Mouse (Mus musculus): ENCODE measurements around the gene Bcl2l14. TPM values are rescaled to one million over a fixed set of nuclear protein-coding genes. Genes with fewer than 3 reads are reported as not detected.

Gene Bcl2l14
- polyA plus RNA-seq, 1 experiment from 2014 or later: 0.24 TPM

- ATAC-seq (replicated peaks; ENCODE audit: low FRiP score): no peak
- 94% methylated on average over 6 of the region's 6 CpGs for WGBS
Measured at GRCm38 (mm10) chr6:134461175-134461574, 65.1 kb downstream of the Bcl2l14 start.

GRCm38 (mm10) chr6:134466671-134467229 lies 70.6 kb downstream of the Bcl2l14 start:
- Histone ChIP-seq H3K9me3 (ENCODE audit: control insufficient read depth, low read length) (no peaks in the 10 kb centered on the region), H3K4me3 (ENCODE audit: low read depth, low read length) (no peak overlapping the region), H3K4me1 (replicated peaks; ENCODE audit: control insufficient read depth, insufficient read depth, low read length) (no peaks in the 10 kb centered on the region), H3K4me2 (ENCODE audit: low read depth, low read length, severe bottlenecking) (no peak overlapping the region), H3K27me3 (ENCODE audit: control insufficient read depth, insufficient read depth, low read length) (no peaks in the 10 kb centered on the region), H3K9ac (ENCODE audit: low read length) (no peak overlapping the region), H3K27ac (ENCODE audit: low read depth, low read length) (no peak overlapping the region), H3K36me3 (ENCODE audit: control insufficient read depth, insufficient read depth, low read length) (peaks cover 3% of the 10 kb centered on the region; the same call in 1 of the 2 replicates)
- no peak for DNase-seq (ENCODE audit: low spot score)
- WGBS: 95% methylated on average over 10 of the region's 10 CpGs
- ATAC-seq (replicated peaks; ENCODE audit: low FRiP score): no peak

More at GRCm38 (mm10) chr6:134461175-134461574, 65.1 kb downstream of the Bcl2l14 start:
- Histone ChIP-seq H3K4me3 (ENCODE audit: low read depth, low read length) (no peak overlapping the region), H3K9ac (ENCODE audit: low read length) (no peak overlapping the region), H3K36me3 (ENCODE audit: control insufficient read depth, insufficient read depth, low read length) (peaks cover 7% of the 10 kb centered on the region; the same call in 1 of the 2 replicates), H3K4me2 (ENCODE audit: low read depth, low read length, severe bottlenecking) (no peak overlapping the region), H3K27ac (ENCODE audit: low read depth, low read length) (no peak overlapping the region), H3K27me3 (ENCODE audit: control insufficient read depth, insufficient read depth, low read length) (no peaks in the 10 kb centered on the region), H3K9me3 (ENCODE audit: control insufficient read depth, low read length) (no peaks in the 10 kb centered on the region), H3K4me1 (replicated peaks; ENCODE audit: control insufficient read depth, insufficient read depth, low read length) (no peaks in the 10 kb centered on the region)
- DNase-seq (ENCODE audit: low spot score): no peak

- 92% methylated on average over 2 of the region's 2 CpGs for WGBS
- Histone ChIP-seq H3K27me3 (ENCODE audit: control insufficient read depth, insufficient read depth, low read length) (no peaks in the 10 kb centered on the region), H3K27ac (ENCODE audit: low read depth, low read length) (no peak overlapping the region), H3K36me3 (ENCODE audit: control insufficient read depth, insufficient read depth, low read length) (peaks cover 3% of the 10 kb centered on the region; the same call in 1 of the 2 replicates), H3K4me3 (ENCODE audit: low read depth, low read length) (no peak overlapping the region), H3K4me2 (ENCODE audit: low read depth, low read length, severe bottlenecking) (no peak overlapping the region), H3K9ac (ENCODE audit: low read length) (no peak overlapping the region), H3K4me1 (replicated peaks; ENCODE audit: control insufficient read depth, insufficient read depth, low read length) (no peaks in the 10 kb centered on the region), H3K9me3 (ENCODE audit: control insufficient read depth, low read length) (no peaks in the 10 kb centered on the region)
- DNase-seq (ENCODE audit: low spot score) (no peak), ATAC-seq (replicated peaks; ENCODE audit: low FRiP score) (no peak)
Measured at GRCm38 (mm10) chr6:134469297-134469696, 73.2 kb downstream of the Bcl2l14 start.

DNA sequence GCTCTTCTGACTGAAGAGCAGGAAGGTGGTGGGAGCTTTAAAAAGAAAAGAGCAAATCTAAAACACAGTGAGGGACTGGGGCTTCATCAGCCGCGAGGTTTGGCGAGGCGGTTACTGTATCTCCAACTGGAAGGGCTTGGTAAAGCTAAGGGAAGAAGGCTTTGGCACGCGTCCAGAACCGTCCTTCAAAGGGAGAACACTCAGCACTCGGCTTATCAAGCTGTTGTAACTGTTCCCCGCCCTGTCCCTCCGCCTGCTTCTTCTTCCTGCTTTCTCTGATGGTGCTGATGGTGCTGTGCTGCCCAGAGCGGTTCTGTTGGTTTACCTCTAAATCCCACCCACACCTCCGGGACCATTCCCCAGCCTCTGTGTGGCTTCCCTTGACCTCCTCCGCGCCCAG lies 74.7 kb downstream of the Bcl2l14 start:
- Histone ChIP-seq H3K27ac (ENCODE audit: low read depth, low read length) (no peak overlapping the region), H3K27me3 (ENCODE audit: control insufficient read depth, insufficient read depth, low read length) (no peaks in the 10 kb centered on the region), H3K36me3 (ENCODE audit: control insufficient read depth, insufficient read depth, low read length) (peaks cover 3% of the 10 kb centered on the region; the same call in 1 of the 2 replicates), H3K9me3 (ENCODE audit: control insufficient read depth, low read length) (no peaks in the 10 kb centered on the region), H3K4me1 (replicated peaks; ENCODE audit: control insufficient read depth, insufficient read depth, low read length) (no peaks in the 10 kb centered on the region), H3K4me3 (ENCODE audit: low read depth, low read length) (no peak overlapping the region), H3K4me2 (ENCODE audit: low read depth, low read length, severe bottlenecking) (no peak overlapping the region), H3K9ac (ENCODE audit: low read length) (no peak overlapping the region)
- ATAC-seq (replicated peaks; ENCODE audit: low FRiP score): no peak
- no peak for DNase-seq (ENCODE audit: low spot score)
- WGBS: 93% methylated on average over 14 of the region's 14 CpGs

DNA sequence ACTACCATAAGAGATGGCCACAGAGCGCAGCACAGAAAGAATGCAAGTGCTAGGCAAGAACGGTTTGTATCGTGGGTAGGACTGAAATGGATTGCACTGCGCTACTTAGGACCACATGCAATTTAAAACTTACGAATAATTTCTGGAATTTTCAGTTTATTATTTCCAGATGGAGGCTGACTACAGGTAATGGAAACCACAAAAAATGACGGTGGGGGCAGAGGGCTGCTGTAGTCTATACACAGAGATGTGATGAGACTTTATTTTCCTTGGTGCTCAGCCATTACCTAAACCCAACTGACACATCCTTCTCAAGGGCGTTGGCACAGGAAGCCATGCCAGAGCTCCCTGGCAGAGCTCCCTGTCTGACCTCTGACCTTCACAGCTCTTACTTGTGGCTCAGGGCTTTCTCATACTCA lies 77.0 kb downstream of the Bcl2l14 start:
- Histone ChIP-seq H3K4me3 (ENCODE audit: low read depth, low read length) (no peak overlapping the region), H3K9ac (ENCODE audit: low read length) (no peak overlapping the region), H3K4me2 (ENCODE audit: low read depth, low read length, severe bottlenecking) (no peak overlapping the region), H3K27ac (ENCODE audit: low read depth, low read length) (no peak overlapping the region), H3K27me3 (ENCODE audit: control insufficient read depth, insufficient read depth, low read length) (no peaks in the 10 kb centered on the region), H3K4me1 (replicated peaks; ENCODE audit: control insufficient read depth, insufficient read depth, low read length) (no peaks in the 10 kb centered on the region), H3K9me3 (ENCODE audit: control insufficient read depth, low read length) (no peaks in the 10 kb centered on the region), H3K36me3 (ENCODE audit: control insufficient read depth, insufficient read depth, low read length) (peaks cover 3% of the 10 kb centered on the region; the same call in 1 of the 2 replicates)
- ATAC-seq (replicated peaks; ENCODE audit: low FRiP score) (no peak), DNase-seq (ENCODE audit: low spot score) (no peak)
- 87% methylated on average over 7 of the region's 7 CpGs for WGBS

GRCm38 (mm10) chr6:134479481-134479880 lies 83.4 kb downstream of the Bcl2l14 start:
- Histone ChIP-seq H3K9ac (ENCODE audit: low read length) (no peak overlapping the region), H3K4me2 (ENCODE audit: low read depth, low read length, severe bottlenecking) (no peak overlapping the region), H3K4me1 (replicated peaks; ENCODE audit: control insufficient read depth, insufficient read depth, low read length) (no peaks in the 10 kb centered on the region), H3K27ac (ENCODE audit: low read depth, low read length) (no peak overlapping the region), H3K27me3 (ENCODE audit: control insufficient read depth, insufficient read depth, low read length) (no peaks in the 10 kb centered on the region), H3K9me3 (ENCODE audit: control insufficient read depth, low read length) (no peaks in the 10 kb centered on the region), H3K36me3 (ENCODE audit: control insufficient read depth, insufficient read depth, low read length) (peaks cover 4% of the 10 kb centered on the region), H3K4me3 (ENCODE audit: low read depth, low read length) (no peak overlapping the region)
- ATAC-seq (replicated peaks; ENCODE audit: low FRiP score): no peak
- no peak for DNase-seq (ENCODE audit: low spot score)
- WGBS: 93% methylated on average over 10 of the region's 10 CpGs

GRCm38 (mm10) chr6:134486318-134486717 lies 90.2 kb downstream of the Bcl2l14 start:
- H3K9me3 ChIP-seq (ENCODE audit: control insufficient read depth, low read length): no peaks in the 10 kb centered on the region
- no peak overlapping the region for H3K4me2 ChIP-seq (ENCODE audit: low read depth, low read length, severe bottlenecking)
- ATAC-seq (replicated peaks; ENCODE audit: low FRiP score): no peak
- no peak overlapping the region for H3K4me3 ChIP-seq (ENCODE audit: low read depth, low read length)
- no peak overlapping the region for H3K9ac ChIP-seq (ENCODE audit: low read length)
- DNase-seq (ENCODE audit: low spot score): no peak
- H3K27me3 ChIP-seq (ENCODE audit: control insufficient read depth, insufficient read depth, low read length): no peaks in the 10 kb centered on the region
- H3K36me3 ChIP-seq (ENCODE audit: control insufficient read depth, insufficient read depth, low read length): peaks cover 6% of the 10 kb centered on the region; the same call in 1 of the 2 replicates
- 94% methylated on average over 9 of the region's 9 CpGs for WGBS
- no peak overlapping the region for H3K27ac ChIP-seq (ENCODE audit: low read depth, low read length)
- H3K4me1 ChIP-seq (replicated peaks; ENCODE audit: control insufficient read depth, insufficient read depth, low read length): no peaks in the 10 kb centered on the region

Other genes starting within 250 kb of the Bcl2l14 start
- gene Lrp6, start 170.6 kb downstream of the Bcl2l14 start, polyA plus RNA-seq (2014; fragmentation: Nextera tagmentation; extraction: Ambion mirVana): 32.5 and 32.9 TPM in 2 replicates
- gene Mansc1, start 236.2 kb downstream of the Bcl2l14 start, polyA plus RNA-seq (2014; fragmentation: Nextera tagmentation; extraction: Ambion mirVana): 0.53 and 1.2 TPM in 2 replicates
- gene Borcs5, start 243.2 kb downstream of the Bcl2l14 start, polyA plus RNA-seq (2014; fragmentation: Nextera tagmentation; extraction: Ambion mirVana): 27.0 and 29.7 TPM in 2 replicates